Mouse (Mus musculus) intestine, postnatal 0 days (tissue): Measurements from ENCODE around the gene Ss18l1. TPM values are rescaled to one million over a fixed set of nuclear protein-coding genes. Genes with fewer than 3 reads are reported as not detected.
A peak's percentile ranks its signal among the peaks of the same experiment; 100 is the strongest.

ENCODE experiments used
- ATAC-seq: fragments of 200-750 bp; cut with Nextera tagmentation; 2 replicates; pipeline ENCODE4 v1.8.0; 2017; ENCODE audit warnings: mild to moderate bottlenecking, moderate TSS enrichment, moderate library complexity
- H3K27ac ChIP-seq: fragments of 300-500 bp; sonication (generic); 2 replicates; pipeline ENCODE4 v1.5.1; 2014; ENCODE audit warnings: mild to moderate bottlenecking, low read depth, low read length, moderate library complexity
- H3K27me3 ChIP-seq: fragments of 300-500 bp; sonication (generic); replicated peaks from 2 replicates; pipeline ENCODE4 v1.6.1; 2014; ENCODE audit warnings: low read length, mixed read lengths; ENCODE audit not compliant: control insufficient read depth, insufficient read depth
- H3K36me3 ChIP-seq: fragments of 300-500 bp; sonication (generic); 2 replicates; pipeline ENCODE4 v1.6.1; 2014; ENCODE audit warnings: mild to moderate bottlenecking, moderate library complexity; ENCODE audit not compliant: control insufficient read depth, insufficient read depth
- H3K4me1 ChIP-seq: fragments of 300-500 bp; sonication (generic); replicated peaks from 2 replicates; pipeline ENCODE4 v1.6.1; 2014; ENCODE audit warnings: antibody characterized with exemption, low read length, mixed read lengths; ENCODE audit not compliant: control insufficient read depth, insufficient read depth
- H3K4me2 ChIP-seq: fragments of 300-500 bp; sonication (generic); replicated peaks from 2 replicates; pipeline ENCODE4 v1.6.1; 2014; ENCODE audit warnings: low read depth, mild to moderate bottlenecking, moderate library complexity
- H3K4me3 ChIP-seq: fragments of 300-500 bp; sonication (generic); 2 replicates; pipeline ENCODE4 v1.5.1; 2014; ENCODE audit warnings: low read depth, low read length
- H3K9ac ChIP-seq: fragments of 300-500 bp; sonication (generic); 2 replicates; pipeline ENCODE4 v1.6.1; 2014; ENCODE audit warnings: mild to moderate bottlenecking, low read depth, low read length
- H3K9me3 ChIP-seq: fragments of 300-500 bp; sonication (generic); 2 replicates; pipeline ENCODE4 v1.6.1; 2016; ENCODE audit warnings: mixed run types; ENCODE audit not compliant: control insufficient read depth
- CTCF ChIP-seq: sonication (generic); IDR thresholded peaks from 2 replicates; pipeline ENCODE4 v1.5.1; 2016; ENCODE audit warnings: low read depth, mild to moderate bottlenecking, control low read depth, antibody characterized with exemption, moderate library complexity
- WGBS: fragments of 180-500 bp; shearing (Covaris S2); extraction: QIAGEN DNeasy Blood & Tissue Kit; methylation state at CpG from one replicate; pipeline ENCODE4 v1.1.7; 2014; 5-methylcytosine and 5-hydroxymethylcytosine counted together
- polyA plus RNA-seq: library from polyadenylated mRNA; unstranded; fragments of >200 nt; fragmentation: Nextera tagmentation; extraction: Ambion mirVana; gene quantifications from 2 replicates; pipeline ENCODE4 v1.2.1, GENCODE M21; 2015

Gene Ss18l1
- polyA plus RNA-seq, 1 experiment from 2014 or later, result 1.2 TPM

DNA sequence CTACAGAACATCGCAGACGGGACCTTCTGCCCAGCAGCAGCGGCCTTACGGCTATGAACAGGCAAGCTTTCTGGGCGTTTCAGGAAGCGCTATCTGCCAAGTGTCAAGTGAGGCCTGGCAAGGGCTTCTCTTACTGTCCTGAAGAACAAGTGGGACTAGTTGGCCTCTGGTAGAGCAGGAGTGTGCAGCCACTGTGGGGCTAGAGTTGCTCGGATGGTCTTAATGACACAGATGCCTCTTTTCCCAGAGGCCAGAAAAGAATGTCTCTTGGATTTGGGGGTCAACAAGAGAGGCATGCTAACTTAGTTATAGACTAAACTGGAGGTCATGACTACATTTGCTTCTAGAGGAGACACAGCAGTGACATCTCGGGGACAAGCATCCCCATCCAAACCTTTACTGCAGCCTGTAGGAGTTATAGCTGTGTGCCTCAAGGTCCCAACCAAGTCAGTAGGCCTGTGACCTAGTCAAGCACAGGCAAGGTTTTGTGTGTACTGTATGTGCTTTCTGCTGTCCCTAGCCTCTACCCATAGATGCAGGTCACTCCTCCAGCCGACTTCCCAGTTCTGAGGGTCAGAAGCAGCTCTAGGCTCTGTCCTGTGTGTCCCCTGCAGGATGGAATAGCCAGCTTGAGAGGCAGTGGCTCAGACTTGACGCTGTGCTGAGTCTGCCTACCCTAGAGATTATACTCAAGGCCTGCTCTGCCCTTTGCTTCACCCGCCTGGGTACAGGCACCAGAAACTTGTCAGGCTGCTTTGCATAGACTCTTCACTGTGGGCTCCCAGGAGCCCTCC, 21.2 kb downstream of the Ss18l1 start:
- peaks cover 44% of the 10 kb centered on the region for H3K36me3 ChIP-seq
- 95% methylated on average over 11 of the region's 11 CpGs for WGBS
- no peaks in the 10 kb centered on the region for H3K27me3 ChIP-seq
- H3K4me2 ChIP-seq, result no peak overlapping the region
- H3K4me1 ChIP-seq, result no peaks in the 10 kb centered on the region
- no peak for ATAC-seq
- no peaks in the 10 kb centered on the region for H3K9me3 ChIP-seq
- TF ChIP-seq CTCF, result no peak
- no peak overlapping the region for H3K27ac ChIP-seq
- no peak overlapping the region for H3K9ac ChIP-seq
- no peak overlapping the region for H3K4me3 ChIP-seq

DNA sequence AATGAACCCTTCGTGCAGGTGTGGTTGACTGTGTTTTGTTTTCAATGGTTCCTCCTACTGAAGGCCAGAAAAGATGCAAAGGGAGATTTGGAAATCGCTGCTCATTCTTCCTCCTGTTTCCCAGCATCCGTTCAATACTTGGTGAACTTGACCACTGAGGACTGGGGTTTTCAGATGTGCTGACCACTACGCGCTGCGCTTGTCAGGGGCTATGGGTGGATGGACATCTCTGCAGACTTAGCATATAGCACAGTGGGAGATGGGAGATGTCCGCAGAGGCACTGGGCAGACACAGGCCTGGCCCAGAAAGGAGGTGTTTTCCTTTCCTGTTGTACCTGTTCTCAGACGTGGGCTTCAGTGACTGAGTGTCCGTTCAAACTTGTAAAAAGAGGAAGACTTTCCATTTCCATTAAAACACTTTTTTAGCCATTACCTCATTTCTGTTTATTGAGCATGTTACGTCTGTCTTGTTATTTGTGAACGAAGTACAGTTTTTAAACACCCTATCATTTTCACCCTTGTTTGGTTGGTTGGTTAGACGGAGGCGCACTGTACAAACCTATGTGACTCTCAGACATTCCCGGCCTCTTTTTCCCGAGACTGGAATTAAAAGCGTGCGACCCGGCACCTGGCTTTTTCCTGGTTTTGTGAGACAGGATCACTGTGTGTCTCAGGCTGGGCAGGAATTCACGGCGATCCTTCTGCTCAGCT, 27.6 kb downstream of the Ss18l1 start:
- peak overlapping the region; percentile 82 for H3K27ac ChIP-seq
- H3K9ac ChIP-seq, result peak overlapping the region; percentile 53
- H3K4me2 ChIP-seq, result peak overlapping the region; percentile 84
- WGBS, result 31% methylated on average over 20 of the region's 20 CpGs
- H3K27me3 ChIP-seq, result no peaks in the 10 kb centered on the region
- H3K4me3 ChIP-seq, result peak overlapping the region; percentile 63
- no peak for TF ChIP-seq CTCF
- peaks cover 4% of the 10 kb centered on the region for H3K4me1 ChIP-seq
- peak; percentile 46 for ATAC-seq
- H3K36me3 ChIP-seq, result peaks cover 9% of the 10 kb centered on the region; the same call in 1 of the 2 replicates
- no peaks in the 10 kb centered on the region for H3K9me3 ChIP-seq

DNA sequence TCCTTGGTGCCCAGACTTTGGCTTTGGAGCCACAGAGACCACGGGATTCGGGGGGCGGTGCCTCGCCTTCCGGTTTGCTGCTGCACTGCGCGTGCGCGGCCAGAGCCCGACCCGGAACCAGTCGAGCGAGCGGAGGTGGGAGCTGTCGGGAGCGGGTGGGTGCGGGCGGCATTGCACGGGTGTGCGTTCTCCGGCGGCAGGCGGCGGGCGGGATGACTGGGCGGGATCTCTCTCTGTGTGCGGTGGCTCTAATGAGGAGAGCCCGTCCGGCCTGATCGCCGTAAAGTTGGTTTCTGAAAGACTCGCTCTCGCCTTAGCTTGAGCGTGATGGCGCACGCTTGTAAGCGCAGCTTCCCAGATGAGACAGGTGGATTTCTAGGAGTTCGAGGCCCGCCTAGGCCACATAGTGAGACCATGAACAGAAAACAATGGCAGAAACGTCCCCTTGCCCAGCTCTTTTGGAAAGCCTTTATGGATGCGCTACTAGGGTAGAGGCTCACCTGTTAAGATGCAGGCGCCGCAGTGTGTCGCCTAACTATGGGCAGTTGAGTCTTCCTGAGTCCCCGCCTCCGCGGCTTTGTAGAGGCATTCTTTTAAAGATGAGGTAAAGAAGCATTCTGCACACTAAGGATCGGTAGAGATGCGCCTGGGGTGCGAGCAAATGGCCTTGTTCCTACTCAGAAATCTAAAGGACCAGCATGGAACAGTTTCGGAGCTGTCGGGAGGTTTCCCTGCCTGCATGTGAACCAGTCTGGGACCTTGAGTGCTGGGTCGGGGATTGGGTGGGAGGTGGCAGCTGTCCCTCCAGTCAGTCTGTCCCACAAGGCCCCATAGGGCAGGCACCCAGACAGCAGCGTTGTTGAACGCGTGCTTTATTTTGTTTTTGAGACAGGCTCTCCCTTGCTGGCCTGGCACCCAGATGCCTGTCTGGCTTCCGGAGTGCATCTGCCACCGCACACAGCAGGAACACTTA, 28.5 kb downstream of the Ss18l1 start, which contains the start of gene Mtg2:
TSS of gene Mtg2 (plus strand) at position 108 of the 973 bp plus-strand sequence.
- peak within 1 kb of the TSS; percentile 63 for H3K4me3 ChIP-seq
- H3K27ac ChIP-seq, result peak within 1 kb of the TSS; percentile 82
- 6% methylated on average over 58 of the region's 58 CpGs for WGBS
- ATAC-seq, result peak; percentile 95
- H3K9ac ChIP-seq, result peak within 1 kb of the TSS; percentile 53
- peak within 1 kb of the TSS; percentile 84 for H3K4me2 ChIP-seq
- peaks cover 9% of the 10 kb centered on the region; the same call in 1 of the 2 replicates for H3K36me3 ChIP-seq
- TF ChIP-seq CTCF, result no peak; the same call in none of the 2 replicates
- H3K4me1 ChIP-seq, result peaks cover 4% of the 10 kb centered on the region
- H3K9me3 ChIP-seq, result no peaks in the 10 kb centered on the region
- no peaks in the 10 kb centered on the region for H3K27me3 ChIP-seq

DNA sequence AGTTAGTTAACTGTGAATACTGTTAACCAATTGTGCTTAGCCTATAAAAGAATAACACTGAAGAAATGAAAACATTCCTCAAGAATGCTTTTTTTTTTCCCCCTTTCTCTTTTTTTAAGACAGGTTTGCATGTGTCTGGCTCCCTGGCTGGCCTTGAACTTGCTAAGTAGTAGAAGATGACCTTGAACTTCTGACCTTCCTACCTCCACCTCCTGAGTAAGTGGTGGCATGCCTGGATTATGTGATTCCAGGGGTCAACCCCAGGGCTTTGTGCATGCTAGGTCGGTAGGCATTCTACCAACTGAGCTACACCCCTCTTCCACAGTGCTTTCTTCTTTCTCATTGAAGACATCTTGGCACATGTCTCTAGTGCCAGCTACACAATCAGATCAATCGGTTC, 29.4 kb downstream of the Ss18l1 start:
- no peak overlapping the region for H3K9ac ChIP-seq
- no peak for ATAC-seq
- no peak overlapping the region for H3K27ac ChIP-seq
- no peak overlapping the region for H3K4me3 ChIP-seq
- H3K36me3 ChIP-seq, result peaks cover 9% of the 10 kb centered on the region; the same call in 1 of the 2 replicates
- whole genome bisulfite sequencing, result 64% methylated on average over 2 of the region's 2 CpGs
- H3K4me1 ChIP-seq, result peaks cover 4% of the 10 kb centered on the region
- no peak overlapping the region for H3K4me2 ChIP-seq
- no peak for TF ChIP-seq CTCF
- no peaks in the 10 kb centered on the region for H3K27me3 ChIP-seq
- H3K9me3 ChIP-seq, result no peaks in the 10 kb centered on the region

DNA sequence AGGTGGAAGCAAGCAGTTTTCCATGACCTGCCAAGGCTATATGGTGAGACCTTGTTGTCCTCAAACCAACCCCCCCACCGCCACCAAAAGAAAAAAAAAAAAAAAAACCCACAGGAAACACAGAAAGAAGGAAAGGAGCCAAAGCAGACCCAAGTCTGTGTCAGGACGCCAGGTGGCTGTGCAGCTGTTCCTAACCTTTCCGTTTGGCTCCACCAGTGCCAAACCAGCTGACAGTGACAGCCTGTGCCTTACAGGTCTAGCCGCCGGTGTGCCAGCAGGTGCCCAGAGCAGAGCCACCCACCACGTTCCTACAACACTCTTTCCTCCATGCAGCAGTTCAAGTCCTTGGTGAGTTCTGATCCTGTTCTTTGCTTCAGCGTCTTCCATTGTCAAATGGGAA, 30.6 kb downstream of the Ss18l1 start:
- H3K4me1 ChIP-seq, result peaks cover 4% of the 10 kb centered on the region
- TF ChIP-seq CTCF, result no peak
- H3K36me3 ChIP-seq, result peaks cover 17% of the 10 kb centered on the region; the same call in 1 of the 2 replicates
- no peak overlapping the region for H3K4me2 ChIP-seq
- 92% methylated on average over 7 of the region's 7 CpGs for WGBS
- no peak overlapping the region for H3K4me3 ChIP-seq
- H3K9ac ChIP-seq, result no peak overlapping the region
- no peaks in the 10 kb centered on the region for H3K9me3 ChIP-seq
- no peaks in the 10 kb centered on the region for H3K27me3 ChIP-seq
- no peak overlapping the region for H3K27ac ChIP-seq
- ATAC-seq, result no peak
